Comparison of ENCODE assay signal across 8 mouse cellular contexts in the genomic region with DNA sequence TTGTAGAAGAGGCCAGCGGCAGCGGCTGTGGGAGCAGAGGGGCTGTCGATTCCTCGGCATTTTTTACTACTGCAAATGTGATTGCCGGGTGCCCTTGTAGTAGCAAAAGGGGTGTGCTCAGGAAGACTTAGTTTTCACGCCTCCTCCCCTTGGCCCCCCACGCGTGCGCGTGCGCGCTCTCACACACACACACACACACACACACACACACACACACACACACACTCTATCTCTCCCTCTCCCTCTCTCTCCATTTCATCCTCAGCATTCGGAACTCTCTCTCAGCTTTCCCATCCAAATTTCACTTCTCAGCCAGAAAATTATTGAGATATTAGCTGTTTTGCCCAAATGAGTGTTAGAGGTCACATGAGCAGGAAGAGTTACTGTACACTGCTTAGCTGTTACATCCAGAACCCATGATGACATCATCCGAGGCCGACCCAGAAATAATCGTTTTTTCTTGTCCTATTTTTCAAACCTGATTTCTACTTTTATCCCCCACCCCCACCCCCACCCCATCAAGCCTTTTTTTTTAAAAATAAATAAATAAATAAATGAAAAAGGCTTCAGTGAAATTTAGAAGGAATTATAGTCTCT. TPM values are rescaled to one million over a fixed set of nuclear protein-coding genes. Genes with fewer than 3 reads are reported as not detected.
DNase-seq lines count a peak whose midpoint lies in the region; TF ChIP-seq lines count a peak whose summit lies in the region.

No protein-coding gene starts in this region.

- TF ChIP-seq CTCF in olfactory bulb, adult 2 months (IDR thresholded peaks at IDR 0.05; ENCODE audit: insufficient read depth, low read depth, low read length) = no peak

- 0 out of 2 replicates have a peak overlapping the region, but pooled peaks have one; percentile 56 for H3K4me3 ChIP-seq in forebrain, embryonic 10.5 days
- H3K4me3 ChIP-seq in olfactory bulb, adult 2 months (ENCODE audit: insufficient read depth, low read depth, low read length) = peak overlapping the region; percentile 52

- TF ChIP-seq POLR2A in olfactory bulb, adult 2 months (IDR thresholded peaks at IDR 0.05; ENCODE audit: insufficient read depth, low read depth, low read length) = no peak

- DNase-seq in kidney, postnatal 4 days = peak; percentile 14 to 23
- no peak for DNase-seq in kidney, postnatal 14 days
- no peak for DNase-seq in forebrain, embryonic 10.5 days (ENCODE audit: extremely low spot score, low spot score)
- DNase-seq in layer of hippocampus, postnatal 14 days (ENCODE audit: low spot score in 2 of 2) = peak; percentile 67 to 75
- DNase-seq in urinary bladder, postnatal 36 days (ENCODE audit: low spot score in 2 of 2) = no peak
- DNase-seq in liver = no peak
- DNase-seq in kidney, postnatal 25 days = no peak

- no peaks in the 10 kb centered on the region for H3K9me3 ChIP-seq in forebrain, embryonic 10.5 days

- H3K36me3 ChIP-seq in forebrain, embryonic 10.5 days (replicated peaks) = no peaks in the 10 kb centered on the region

- no peak overlapping the region for H3K27ac ChIP-seq in forebrain, embryonic 10.5 days
- peak overlapping the region; percentile 70; the same call in 1 of the 2 replicates for H3K27ac ChIP-seq in olfactory bulb, adult 2 months (ENCODE audit: insufficient read depth, low read depth, low read length)

- H3K27me3 ChIP-seq in forebrain, embryonic 10.5 days (ENCODE audit: poor library complexity, severe bottlenecking) = peaks cover 33% of the 10 kb centered on the region

- 81% methylated on average over 16 of the region's 16 CpGs for WGBS in forebrain, embryonic 10.5 days
- WGBS in olfactory bulb, adult 2 months = 20% methylated on average over 16 of the region's 16 CpGs

- peaks cover 32% of the 10 kb centered on the region for H3K4me1 ChIP-seq in forebrain, embryonic 10.5 days
- peaks cover 25% of the 10 kb centered on the region for H3K4me1 ChIP-seq in olfactory bulb, adult 2 months (ENCODE audit: control insufficient read depth, insufficient read depth, low read length)

RNA-seq across cellular contexts. Expression of a gene that starts 45.4 kb away (rescaled TPM):
- polyA plus RNA-seq in forebrain, embryonic 10.5 days (2016; fragmentation: Nextera tagmentation; extraction: Ambion mirVana) = 966 and 1,001 TPM in 2 replicates
- total RNA-seq in layer of hippocampus, postnatal 14 days (2021) = 100 to 1,000 TPM; 762 to 788 TPM
- polyA plus RNA-seq in olfactory bulb, adult 2 months (2012; ENCODE audit: insufficient read depth, insufficient read length, low replicate concordance, missing spikeins) = not detected in 2 replicates

Comparison
In these comparisons a context has a peak if more than half of its experiments do, and no peak if none do; other contexts are left out.
1. DNase-seq: peak in kidney, postnatal 4 days (2 of 2) and layer of hippocampus, postnatal 14 days (2 of 2); none in kidney, postnatal 14 days (single experiment), forebrain, embryonic 10.5 days (single experiment), urinary bladder, postnatal 36 days (0 of 2), liver (single experiment) and kidney, postnatal 25 days (0 of 2).